Mouse (Mus musculus): ENCODE data around the gene H3f3a. TPM values are rescaled to one million over a fixed set of nuclear protein-coding genes. Genes with fewer than 3 reads are reported as not detected.
A peak's percentile ranks its signal among the peaks of the same experiment; 100 is the strongest.

Gene H3f3a
- polyA plus RNA-seq, 1 experiment from 2014 or later: 2,296 TPM

DNA sequence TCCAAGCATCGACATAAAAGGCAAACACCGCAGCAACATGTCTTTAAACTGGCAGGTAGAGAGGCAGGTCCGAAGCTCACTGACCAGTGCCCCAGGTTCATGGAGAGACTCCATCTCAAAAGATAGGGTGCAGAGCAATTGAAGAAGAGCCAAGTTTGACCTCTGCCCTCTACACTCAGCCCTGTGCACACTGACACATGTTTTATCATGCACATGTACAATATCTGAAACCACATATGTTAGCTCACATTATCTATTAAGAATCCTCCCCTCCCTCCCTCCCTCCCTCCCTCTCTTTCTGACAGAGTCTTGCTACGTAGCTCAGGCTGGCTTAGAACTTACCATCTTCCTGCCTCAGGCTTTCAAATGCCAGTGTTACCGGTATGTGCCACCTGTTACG lies 7.4 kb upstream of the H3f3a start:
- peaks cover 96% of the 10 kb centered on the region for H3K4me1 ChIP-seq (replicated peaks)
- ATAC-seq (ENCODE audit: insufficient read depth): peak; percentile 81
- H3K9me3 ChIP-seq (replicated peaks): no peaks in the 10 kb centered on the region
- H3K4me3 ChIP-seq (replicated peaks): no peak overlapping the region
- H3K27ac ChIP-seq (replicated peaks): peak overlapping the region; percentile 91
- no peaks in the 10 kb centered on the region for H3K36me3 ChIP-seq (replicated peaks)
- no peaks in the 10 kb centered on the region for H3K27me3 ChIP-seq
- WGBS (ENCODE audit: insufficient replicate concordance): 52% methylated on average over 6 of the region's 6 CpGs
- H3K4me2 ChIP-seq: peak overlapping the region; percentile 44
- peak overlapping the region; percentile 25; the same call in 1 of the 2 replicates for H3K9ac ChIP-seq

DNA sequence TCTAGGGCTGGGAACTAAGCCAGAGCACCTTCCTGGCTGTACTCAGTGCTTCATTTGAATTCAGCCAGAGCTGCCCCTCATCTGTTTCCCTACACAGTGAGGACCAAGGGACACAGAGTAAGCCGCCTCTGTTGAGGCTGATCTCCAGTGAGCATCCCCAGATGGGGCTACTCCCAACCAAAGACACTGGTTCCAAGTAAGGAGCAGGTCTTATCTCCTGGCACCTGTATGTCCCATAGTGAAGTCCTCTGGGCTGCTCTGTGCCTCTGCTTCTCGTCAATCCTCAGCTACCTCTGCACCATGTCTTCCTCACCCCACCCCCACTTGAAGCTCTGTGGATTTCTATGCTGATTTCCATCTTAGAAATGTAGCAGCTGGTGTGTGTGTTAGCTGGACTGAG lies 4.3 kb upstream of the H3f3a start:
- no peaks in the 10 kb centered on the region for H3K36me3 ChIP-seq (replicated peaks)
- H3K9ac ChIP-seq: peak overlapping the region; percentile 55
- H3K27ac ChIP-seq (replicated peaks): peak overlapping the region; percentile 95
- no peaks in the 10 kb centered on the region for H3K27me3 ChIP-seq
- peak overlapping the region; percentile 61 for H3K4me2 ChIP-seq
- H3K9me3 ChIP-seq (replicated peaks): no peaks in the 10 kb centered on the region
- H3K4me3 ChIP-seq (replicated peaks): peak overlapping the region; percentile 17
- WGBS (ENCODE audit: insufficient replicate concordance): 33% methylated on average over 2 of the region's 2 CpGs
- peak; percentile 69 for ATAC-seq (ENCODE audit: insufficient read depth)
- H3K4me1 ChIP-seq (replicated peaks): peaks cover 88% of the 10 kb centered on the region

DNA sequence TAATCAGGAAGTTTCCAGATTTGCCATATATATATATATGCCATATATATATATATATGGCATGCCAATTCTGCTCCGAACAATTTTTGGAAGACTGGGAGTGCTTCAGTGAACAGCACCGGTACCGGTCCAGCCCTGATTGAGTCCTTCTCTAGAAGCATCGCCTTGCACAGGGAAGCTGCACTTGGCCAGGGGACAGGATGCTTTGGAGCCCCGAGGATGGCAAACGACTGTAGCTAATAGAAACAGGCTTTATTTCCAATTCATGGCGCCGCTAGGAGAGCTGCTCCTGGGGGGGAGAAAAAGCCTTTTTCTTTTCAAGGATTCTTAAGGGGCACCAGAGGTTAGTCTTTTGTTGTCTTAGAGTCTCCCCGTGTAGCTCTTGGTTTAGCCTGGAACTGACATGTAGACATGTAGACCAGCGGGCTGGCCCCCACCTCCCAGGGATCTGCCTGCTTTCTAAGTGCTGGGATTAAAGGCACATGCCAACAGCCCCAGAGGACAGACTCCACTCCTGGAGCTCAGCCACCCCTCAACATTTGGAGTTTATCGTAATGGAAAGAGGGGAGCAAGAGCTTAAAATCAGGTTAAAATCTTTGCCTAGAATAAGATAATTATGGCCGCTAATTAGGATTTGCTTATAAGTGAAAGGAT lies 1.8 kb upstream of the H3f3a start:
- H3K27ac ChIP-seq (replicated peaks): peak overlapping the region; percentile 24; the same call in 1 of the 2 replicates
- peaks cover 67% of the 10 kb centered on the region for H3K4me1 ChIP-seq (replicated peaks)
- H3K4me2 ChIP-seq: peak overlapping the region; percentile 77
- 86% methylated on average over 12 of the region's 12 CpGs for WGBS (ENCODE audit: insufficient replicate concordance)
- H3K9ac ChIP-seq: no peak overlapping the region; the same call in 1 of the 2 replicates
- no peaks in the 10 kb centered on the region for H3K27me3 ChIP-seq
- H3K36me3 ChIP-seq (replicated peaks): peaks cover 8% of the 10 kb centered on the region
- H3K4me3 ChIP-seq (replicated peaks): no peak overlapping the region
- H3K9me3 ChIP-seq (replicated peaks): no peaks in the 10 kb centered on the region
- ATAC-seq (ENCODE audit: insufficient read depth): no peak

DNA sequence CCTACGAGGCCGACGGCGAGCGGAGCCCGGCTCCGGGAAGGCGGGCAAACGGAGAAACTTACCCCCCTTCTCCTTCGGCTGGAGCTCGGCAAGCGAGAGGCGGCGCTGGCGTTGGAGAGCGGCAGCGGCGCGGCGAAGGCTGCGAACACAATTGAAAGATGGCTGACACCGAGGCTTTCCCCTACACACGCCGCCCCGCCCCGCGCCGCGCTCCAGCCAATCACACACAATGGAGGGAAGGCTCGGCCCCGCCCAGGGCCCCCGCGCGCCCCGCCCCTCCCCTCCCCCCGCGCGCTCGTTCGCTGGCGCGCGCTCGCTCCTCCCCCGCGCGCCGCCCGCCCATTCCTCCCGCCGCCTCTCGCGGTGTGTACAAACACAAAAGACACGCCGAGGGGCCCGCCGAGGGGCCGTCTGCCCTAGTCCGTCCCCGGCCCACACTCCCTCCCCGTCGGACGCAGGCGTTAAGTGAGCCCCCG lies 296 bp downstream of the H3f3a start:
- H3K9ac ChIP-seq: peak overlapping the region; percentile 94
- H3K27me3 ChIP-seq: no peaks in the 10 kb centered on the region
- peak overlapping the region; percentile 77 for H3K4me3 ChIP-seq (replicated peaks)
- peak overlapping the region; percentile 100 for H3K27ac ChIP-seq (replicated peaks)
- H3K4me1 ChIP-seq (replicated peaks): peaks cover 62% of the 10 kb centered on the region
- WGBS (ENCODE audit: insufficient replicate concordance): 2% methylated on average over 65 of the region's 65 CpGs
- peak; percentile 82 for ATAC-seq (ENCODE audit: insufficient read depth)
- H3K36me3 ChIP-seq (replicated peaks): peaks cover 27% of the 10 kb centered on the region
- peak overlapping the region; percentile 77 for H3K4me2 ChIP-seq
- no peaks in the 10 kb centered on the region for H3K9me3 ChIP-seq (replicated peaks)

DNA sequence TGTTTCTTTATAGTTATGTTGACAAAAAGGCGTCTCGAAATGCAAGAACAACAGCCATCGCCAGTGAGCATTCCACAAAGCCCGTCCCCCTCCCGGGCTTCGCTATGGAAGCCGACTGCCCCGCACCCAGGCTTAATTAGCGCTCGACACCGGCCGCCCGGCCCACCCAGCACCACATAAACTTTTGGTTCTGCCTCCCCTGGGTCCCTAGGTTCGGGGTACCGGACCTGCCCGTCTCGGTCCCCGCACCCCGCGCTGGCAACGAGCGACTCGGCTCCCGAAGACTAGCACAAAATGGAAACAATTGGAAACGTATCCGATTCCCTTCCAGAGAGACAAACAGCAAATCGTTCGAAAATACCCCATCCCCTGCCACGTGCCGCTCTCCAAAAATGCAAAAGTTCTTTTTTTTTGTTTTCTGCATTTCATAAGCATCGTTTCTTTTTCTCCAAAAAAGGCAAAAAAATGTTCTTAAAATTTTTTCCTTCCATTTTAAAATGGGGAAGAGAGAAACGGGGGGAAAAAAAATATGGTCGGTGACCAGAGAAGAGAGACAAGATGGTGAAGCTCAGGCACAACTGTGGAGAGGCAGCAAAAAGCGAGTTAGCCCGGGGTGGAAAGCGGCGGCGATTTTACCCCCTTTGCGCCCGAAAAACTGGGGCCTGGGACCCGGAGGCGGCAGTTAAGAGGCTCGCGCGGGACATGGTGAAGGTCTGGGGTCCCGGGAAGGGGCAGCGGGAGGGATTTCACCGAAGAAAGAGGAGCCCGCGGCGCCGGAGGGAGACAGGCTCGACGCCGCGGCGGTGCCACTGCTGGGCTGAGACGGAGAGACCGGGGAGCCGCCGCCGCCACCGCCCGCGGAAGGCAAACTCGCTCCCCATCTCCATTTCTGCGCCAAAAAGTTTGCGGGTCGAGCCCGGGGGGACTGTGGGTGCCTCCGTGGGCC lies 1.0 kb downstream of the H3f3a start:
- H3K4me1 ChIP-seq (replicated peaks): peaks cover 60% of the 10 kb centered on the region
- peak; percentile 22 for ATAC-seq (ENCODE audit: insufficient read depth)
- under 1% methylated on average over 71 of the region's 71 CpGs for WGBS (ENCODE audit: insufficient replicate concordance)

GRCm38 (mm10) chr1:180811596-180812462 lies 1.9 kb downstream of the H3f3a start:
- H3K9me3 ChIP-seq (replicated peaks): no peaks in the 10 kb centered on the region
- peak overlapping the region; percentile 100 for H3K27ac ChIP-seq (replicated peaks)
- 1% methylated on average over 27 of the region's 27 CpGs for WGBS (ENCODE audit: insufficient replicate concordance)
- H3K4me1 ChIP-seq (replicated peaks): peaks cover 60% of the 10 kb centered on the region
- ATAC-seq (ENCODE audit: insufficient read depth): no peak
- peak overlapping the region; percentile 94 for H3K9ac ChIP-seq
- peak overlapping the region; percentile 77 for H3K4me3 ChIP-seq (replicated peaks)
- no peaks in the 10 kb centered on the region for H3K27me3 ChIP-seq
- peaks cover 42% of the 10 kb centered on the region for H3K36me3 ChIP-seq (replicated peaks)
- H3K4me2 ChIP-seq: peak overlapping the region; percentile 70

More for the DNA sequence above, 1.0 kb downstream of the H3f3a start:
- Histone ChIP-seq H3K27me3 (no peaks in the 10 kb centered on the region), H3K9ac (peak overlapping the region; percentile 94), H3K4me2 (peak overlapping the region; percentile 41), H3K4me3 (replicated peaks) (peak overlapping the region; percentile 77), H3K36me3 (replicated peaks) (peaks cover 33% of the 10 kb centered on the region), H3K9me3 (replicated peaks) (no peaks in the 10 kb centered on the region), H3K27ac (replicated peaks) (peak overlapping the region; percentile 100)

GRCm38 (mm10) chr1:180810976-180811375 lies 2.8 kb downstream of the H3f3a start:
- peaks cover 60% of the 10 kb centered on the region for H3K4me1 ChIP-seq (replicated peaks)
- 26% methylated on average over 7 of the region's 7 CpGs for WGBS (ENCODE audit: insufficient replicate concordance)
- peak overlapping the region; percentile 58; the same call in 1 of the 2 replicates for H3K27ac ChIP-seq (replicated peaks)
- no peaks in the 10 kb centered on the region for H3K9me3 ChIP-seq (replicated peaks)
- H3K36me3 ChIP-seq (replicated peaks): peaks cover 51% of the 10 kb centered on the region
- H3K9ac ChIP-seq: peak overlapping the region; percentile 94
- no peaks in the 10 kb centered on the region for H3K27me3 ChIP-seq
- peak overlapping the region; percentile 77 for H3K4me3 ChIP-seq (replicated peaks)
- peak overlapping the region; percentile 70 for H3K4me2 ChIP-seq
- no peak for ATAC-seq (ENCODE audit: insufficient read depth)

GRCm38 (mm10) chr1:180808831-180809230 lies 4.9 kb downstream of the H3f3a start:
- 89% methylated on average over 5 of the region's 5 CpGs for WGBS (ENCODE audit: insufficient replicate concordance)
- Histone ChIP-seq H3K4me2 (peak overlapping the region; percentile 70), H3K4me3 (replicated peaks) (peak overlapping the region; percentile 77; the same call in 1 of the 2 replicates), H3K9me3 (replicated peaks) (no peaks in the 10 kb centered on the region), H3K4me1 (replicated peaks) (peaks cover 57% of the 10 kb centered on the region), H3K9ac (0 out of 2 replicates have a peak overlapping the region, but pooled peaks have one; percentile 2), H3K27ac (replicated peaks) (no peak overlapping the region), H3K36me3 (replicated peaks) (peaks cover 72% of the 10 kb centered on the region), H3K27me3 (no peaks in the 10 kb centered on the region)
- no peak for ATAC-seq (ENCODE audit: insufficient read depth)

DNA sequence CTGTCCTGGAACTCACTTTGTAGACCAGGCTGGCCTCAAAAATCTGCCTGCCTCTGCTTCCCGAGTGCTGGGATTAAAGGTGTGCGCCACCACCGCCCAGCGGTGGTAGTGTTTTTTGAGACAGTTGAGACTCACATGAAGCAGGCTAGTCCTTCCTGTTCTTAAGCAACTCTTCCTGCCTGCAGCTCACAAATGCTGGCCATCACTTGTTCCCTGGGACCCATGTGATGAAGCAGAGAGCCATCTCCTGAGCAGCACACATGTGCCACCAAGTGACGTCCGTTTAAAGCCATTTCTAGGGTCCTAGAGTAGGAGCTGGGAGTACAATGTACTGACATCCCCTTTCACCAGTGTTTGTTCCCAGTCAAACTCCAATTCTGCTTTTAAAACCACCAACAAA lies 9.9 kb downstream of the H3f3a start:
- Histone ChIP-seq H3K9ac (no peak overlapping the region), H3K9me3 (replicated peaks) (no peaks in the 10 kb centered on the region), H3K4me1 (replicated peaks) (peaks cover 49% of the 10 kb centered on the region), H3K27ac (replicated peaks) (no peak overlapping the region), H3K4me3 (replicated peaks) (no peak overlapping the region), H3K27me3 (no peaks in the 10 kb centered on the region), H3K4me2 (no peak overlapping the region), H3K36me3 (replicated peaks) (peaks cover 86% of the 10 kb centered on the region)
- ATAC-seq (ENCODE audit: insufficient read depth): no peak
- WGBS (ENCODE audit: insufficient replicate concordance): 90% methylated on average over 6 of the region's 6 CpGs

DNA sequence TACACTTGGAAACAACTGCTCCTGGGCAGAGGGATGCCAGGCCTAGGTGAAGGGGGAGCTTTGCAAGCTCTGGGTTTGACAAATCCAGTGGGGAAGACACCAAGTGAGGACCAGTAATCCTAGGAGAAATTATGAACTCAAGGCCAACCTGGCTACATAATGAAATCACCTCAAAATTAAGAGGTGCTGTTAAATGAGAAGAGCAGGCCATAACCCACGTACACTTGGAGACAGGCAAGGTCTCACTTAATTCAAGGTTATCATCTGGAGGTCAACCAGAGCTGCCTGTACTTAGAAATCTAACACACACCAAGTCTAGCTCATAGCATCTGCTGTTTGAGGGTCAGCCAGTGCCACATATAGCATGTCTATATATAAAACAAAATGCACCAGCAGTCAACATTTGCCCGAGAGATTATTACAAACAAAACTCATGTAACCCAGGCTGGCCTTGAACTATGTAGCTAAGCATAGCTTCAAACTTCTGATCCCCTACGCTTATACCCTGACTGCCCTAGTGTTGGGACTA lies 12.2 kb downstream of the H3f3a start:
- no peak overlapping the region for H3K4me2 ChIP-seq
- no peak overlapping the region for H3K4me3 ChIP-seq (replicated peaks)
- peaks cover 30% of the 10 kb centered on the region for H3K4me1 ChIP-seq (replicated peaks)
- H3K9ac ChIP-seq: no peak overlapping the region
- no peaks in the 10 kb centered on the region for H3K9me3 ChIP-seq (replicated peaks)
- ATAC-seq (ENCODE audit: insufficient read depth): no peak
- 87% methylated on average over 3 of the region's 3 CpGs for WGBS (ENCODE audit: insufficient replicate concordance)
- peaks cover 65% of the 10 kb centered on the region for H3K36me3 ChIP-seq (replicated peaks)
- no peaks in the 10 kb centered on the region; the same call in 1 of the 2 replicates for H3K27me3 ChIP-seq
- no peak overlapping the region for H3K27ac ChIP-seq (replicated peaks)

Measured in liver, embryonic 15.5 days (tissue).